14 mouse cellular contexts compared by ENCODE assay signal in genomic region chr15:62230773-62231172, GRCm38 (mm10).
"Had no signal": no experiment of that assay in that cellular context is flagged by ENCODE, and none has a peak within 500 bp of the region (broad histone marks: within the 10 kb centered on the region; RNA-seq: fewer than 3 reads in every experiment).

No protein-coding gene starts in this region.

- H3K27me3 ChIP-seq: limb, embryonic 13.5 days; midbrain, embryonic 12.5 days; neural tube, embryonic 13.5 days had no signal

- H3K27ac ChIP-seq: layer of hippocampus, adult 2 months; limb, embryonic 13.5 days; liver, embryonic 14.5 days; midbrain, embryonic 12.5 days; neural tube, embryonic 13.5 days had no signal

- DNase-seq: kidney, postnatal 4 days; left cerebral cortex, postnatal 4 days; lung, adult 18-20 months; retina, postnatal 1 day; right cerebral cortex, postnatal 4 days; spleen, adult 18-20 months; thymus, adult 18-20 months; thymus, postnatal 14 days had no signal

- H3K9me3 ChIP-seq: limb, embryonic 13.5 days; midbrain, embryonic 12.5 days; neural tube, embryonic 13.5 days had no signal

- ATAC-seq: midbrain, embryonic 16.5 days had no signal

- H3K4me1 ChIP-seq: limb, embryonic 13.5 days; midbrain, embryonic 12.5 days; neural tube, embryonic 13.5 days had no signal

- H3K9ac ChIP-seq: limb, embryonic 13.5 days; liver, embryonic 14.5 days; midbrain, embryonic 12.5 days; neural tube, embryonic 13.5 days had no signal

- H3K36me3 ChIP-seq: limb, embryonic 13.5 days; midbrain, embryonic 12.5 days; neural tube, embryonic 13.5 days had no signal

- H3K4me3 ChIP-seq: layer of hippocampus, adult 2 months; limb, embryonic 13.5 days; midbrain, embryonic 12.5 days; neural tube, embryonic 13.5 days had no signal

- H3K4me2 ChIP-seq: limb, embryonic 13.5 days; midbrain, embryonic 12.5 days; neural tube, embryonic 13.5 days had no signal
